Mouse (Mus musculus) olfactory bulb, adult 2 months (tissue): ENCODE data around the gene Tmem269. TPM values are rescaled to one million over a fixed set of nuclear protein-coding genes. Genes with fewer than 3 reads are reported as not detected.
A peak's percentile ranks its signal among the peaks of the same experiment; 100 is the strongest.

Experiments
- H3K27ac ChIP-seq: fragments of 200-500 bp; 2 replicates; pipeline ENCODE4 v1.5.1; 2012; ENCODE audit warnings: low read depth, low read length; ENCODE audit not compliant: insufficient read depth
- H3K4me1 ChIP-seq: fragments of 200-500 bp; 2 replicates; pipeline ENCODE4 v1.6.1; 2012; ENCODE audit warnings: low read length; ENCODE audit not compliant: control insufficient read depth, insufficient read depth
- H3K4me3 ChIP-seq: fragments of 200-500 bp; 2 replicates; pipeline ENCODE4 v1.5.1; 2012; ENCODE audit warnings: mild to moderate bottlenecking, low read depth, low read length, moderate library complexity; ENCODE audit not compliant: insufficient read depth
- CTCF ChIP-seq: fragments of 200-500 bp; IDR thresholded peaks from 2 replicates; pipeline ENCODE4 v1.5.1; 2012; ENCODE audit warnings: low read depth, mild to moderate bottlenecking, low read length, moderate library complexity; ENCODE audit not compliant: insufficient read depth
- POLR2A ChIP-seq: fragments of 200-500 bp; IDR thresholded peaks from 2 replicates; pipeline ENCODE4 v1.6.1; 2012; ENCODE audit warnings: mild to moderate bottlenecking, low read depth, low read length, moderate library complexity; ENCODE audit not compliant: insufficient read depth
- WGBS: fragments of 180-500 bp; shearing (Covaris S2); methylation state at CpG from one replicate; pipeline ENCODE4 v1.1.7; 2018; 5-methylcytosine and 5-hydroxymethylcytosine counted together
- polyA plus RNA-seq: library from polyadenylated mRNA; stranded (reverse); fragments of >200 nt; gene quantifications from 2 replicates; pipeline ENCODE4 v1.2.4, GENCODE M21; 2012; ENCODE audit warnings: low replicate concordance; ENCODE audit not compliant: missing spikeins, insufficient read depth, insufficient read length

The Tmem269 gene
- polyA plus RNA-seq, 1 experiment = not detected

DNA sequence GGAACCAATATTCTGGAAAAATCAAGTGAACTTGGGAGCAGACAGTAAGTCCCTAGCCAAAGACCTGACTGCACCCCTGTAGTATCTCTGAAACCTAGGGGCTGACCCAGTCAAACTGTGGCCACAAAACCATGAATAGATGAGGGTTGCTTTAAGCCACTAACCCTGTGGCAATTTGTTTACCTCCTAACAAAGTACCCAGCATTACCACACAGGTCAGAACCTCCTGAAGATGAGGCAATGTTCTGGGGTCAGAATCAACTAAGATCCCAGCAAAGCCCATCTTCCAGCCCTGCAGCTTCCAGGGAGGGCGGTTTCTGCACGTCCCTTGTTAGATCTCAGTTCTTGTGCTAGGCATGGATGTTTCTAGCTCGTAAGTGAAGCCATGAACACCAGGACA, 6.5 kb upstream of the Tmem269 start:
- Histone ChIP-seq H3K4me1 (no peaks in the 10 kb centered on the region), H3K27ac (no peak overlapping the region), H3K4me3 (no peak overlapping the region)
- no peak for TF ChIP-seq CTCF
- no peak for TF ChIP-seq POLR2A
- 98% methylated on average over 3 of the region's 3 CpGs for WGBS

DNA sequence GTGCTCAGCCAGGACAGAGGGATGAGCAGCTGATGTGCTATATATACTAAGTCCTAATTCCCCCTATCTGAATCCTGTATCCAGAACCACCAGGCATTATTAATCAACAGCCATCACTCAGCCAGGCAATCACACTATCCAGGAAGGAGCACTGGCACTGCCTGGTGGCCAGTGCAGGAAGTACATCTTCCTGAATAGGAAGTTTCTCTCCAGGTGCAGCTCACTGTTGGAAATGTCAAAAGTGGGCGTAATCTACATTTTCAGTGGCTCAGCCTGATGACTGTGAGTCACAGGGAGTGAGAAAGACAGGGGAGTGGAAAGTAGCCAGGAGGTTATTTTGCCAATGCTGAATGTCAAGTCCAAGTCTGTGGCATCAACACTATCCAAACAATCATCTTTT, 5.7 kb upstream of the Tmem269 start:
- Histone ChIP-seq H3K27ac (no peak overlapping the region), H3K4me1 (no peaks in the 10 kb centered on the region), H3K4me3 (no peak overlapping the region)
- WGBS = 78% methylated on average over 1 of the region's 1 CpGs
- TF ChIP-seq CTCF (no peak), POLR2A (no peak)

DNA sequence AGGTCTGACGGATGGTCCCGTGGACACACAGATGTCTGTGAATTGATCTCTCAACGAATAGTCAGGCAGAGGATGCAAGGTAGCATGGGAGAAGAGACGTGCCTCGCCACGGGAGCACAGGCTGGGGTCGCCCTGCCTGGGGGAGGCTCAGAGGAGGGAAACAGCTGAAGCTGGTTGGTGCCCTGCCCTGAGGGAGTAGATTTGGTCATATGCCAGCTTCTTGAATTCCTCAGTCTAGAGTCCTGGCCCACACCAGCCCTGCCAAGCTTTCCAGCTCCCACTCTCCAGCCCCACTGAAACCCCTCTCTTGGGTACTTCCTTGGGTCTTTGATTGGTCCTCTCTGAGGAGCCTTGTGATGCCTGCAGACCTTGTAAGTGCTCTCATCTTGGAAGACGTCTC, 1.4 kb downstream of the Tmem269 start:
- 46% methylated on average over 8 of the region's 8 CpGs for WGBS
- no peaks in the 10 kb centered on the region for H3K4me1 ChIP-seq
- H3K27ac ChIP-seq = no peak overlapping the region
- TF ChIP-seq POLR2A (no peak), CTCF (no peak)
- no peak overlapping the region for H3K4me3 ChIP-seq

DNA sequence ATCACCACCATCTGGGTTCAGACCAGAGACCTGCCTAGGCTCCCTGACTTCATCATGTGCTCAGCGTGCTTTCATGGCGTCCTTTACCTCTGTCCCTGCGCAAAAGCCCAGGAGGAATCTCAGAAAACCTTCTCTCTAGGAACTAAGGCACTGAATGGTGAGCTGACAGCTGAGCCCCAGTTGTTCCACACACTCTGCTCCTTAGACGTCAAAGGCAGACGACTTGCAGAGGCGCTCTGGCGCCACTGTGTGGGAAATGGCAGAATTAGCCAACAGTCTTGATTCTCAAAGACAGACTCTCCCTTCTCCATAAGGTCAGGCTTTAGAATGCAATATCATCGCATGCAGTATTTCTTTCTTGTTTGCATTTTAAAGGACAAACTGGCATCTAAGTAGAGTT, 13.3 kb downstream of the Tmem269 start:
- Histone ChIP-seq H3K27ac (no peak overlapping the region), H3K4me3 (no peak overlapping the region), H3K4me1 (no peaks in the 10 kb centered on the region)
- WGBS = 20% methylated on average over 8 of the region's 8 CpGs
- TF ChIP-seq POLR2A (no peak), CTCF (peak; percentile 32; the same call in 1 of the 2 replicates)

DNA sequence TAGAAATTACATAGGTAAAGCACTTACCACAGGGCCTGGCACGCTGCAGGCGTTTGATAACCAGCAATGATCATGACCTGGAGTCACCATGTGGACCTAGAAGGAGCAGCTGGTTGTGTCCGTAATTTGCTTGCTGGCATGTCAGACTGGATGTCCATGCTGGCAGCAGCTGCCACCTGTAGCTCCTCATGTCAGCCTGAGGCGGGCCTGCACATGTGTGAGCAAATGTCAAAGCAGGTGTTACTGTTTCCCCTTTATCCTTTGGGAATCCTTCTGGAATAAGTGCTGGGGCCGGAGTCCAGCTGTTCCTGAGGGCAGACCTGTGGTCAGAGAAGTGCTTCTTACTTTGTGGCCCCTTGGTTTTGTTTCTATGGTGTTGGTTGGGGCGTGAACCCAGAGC, 19.9 kb downstream of the Tmem269 start:
- H3K27ac ChIP-seq = no peak overlapping the region
- H3K4me3 ChIP-seq = no peak overlapping the region
- TF ChIP-seq POLR2A = no peak
- TF ChIP-seq CTCF = no peak
- 88% methylated on average over 6 of the region's 6 CpGs for WGBS
- H3K4me1 ChIP-seq = peaks cover 8% of the 10 kb centered on the region; the same call in 1 of the 2 replicates

DNA sequence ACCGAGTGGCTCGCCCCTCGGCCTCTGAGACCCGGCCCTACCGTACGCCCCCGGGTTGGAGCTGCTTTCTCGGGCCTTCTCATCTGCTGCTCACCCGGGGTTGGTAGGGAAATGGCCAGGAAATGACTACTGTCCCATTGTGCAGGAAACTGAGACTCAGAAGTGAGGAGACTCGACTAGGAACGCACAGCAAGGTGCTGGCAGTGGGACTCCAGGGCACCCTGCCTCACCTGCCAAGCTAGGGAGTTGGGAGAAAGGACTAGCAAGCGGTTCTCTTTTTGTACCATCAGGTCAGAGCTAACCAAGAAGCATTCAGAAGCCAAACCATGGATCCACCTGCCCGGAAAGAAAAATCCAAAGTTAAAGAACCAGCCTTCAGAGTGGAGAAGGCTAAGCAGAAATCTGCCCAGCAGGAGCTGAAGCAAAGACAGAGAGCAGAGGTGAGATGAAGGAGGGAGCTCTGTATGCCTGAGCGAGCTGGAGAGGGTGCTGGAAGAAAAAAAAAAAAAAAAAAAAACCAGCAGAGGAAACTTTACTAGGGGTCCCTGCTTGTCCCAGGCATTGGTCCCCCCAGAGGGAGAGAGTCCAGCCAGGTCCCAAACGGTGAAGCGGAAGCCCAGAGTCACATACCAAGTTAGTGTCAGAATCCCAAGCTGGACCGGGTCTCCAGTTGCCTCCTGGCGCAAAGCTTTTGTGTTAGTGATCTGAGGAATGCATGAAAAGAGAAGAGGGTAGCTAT, 22.3 kb downstream of the Tmem269 start:
- WGBS = 9% methylated on average over 17 of the region's 18 CpGs
- TF ChIP-seq POLR2A (no peak), CTCF (no peak)
- Histone ChIP-seq H3K4me3 (peak overlapping the region; percentile 67), H3K4me1 (peaks cover 8% of the 10 kb centered on the region; the same call in 1 of the 2 replicates), H3K27ac (no peak overlapping the region)

DNA sequence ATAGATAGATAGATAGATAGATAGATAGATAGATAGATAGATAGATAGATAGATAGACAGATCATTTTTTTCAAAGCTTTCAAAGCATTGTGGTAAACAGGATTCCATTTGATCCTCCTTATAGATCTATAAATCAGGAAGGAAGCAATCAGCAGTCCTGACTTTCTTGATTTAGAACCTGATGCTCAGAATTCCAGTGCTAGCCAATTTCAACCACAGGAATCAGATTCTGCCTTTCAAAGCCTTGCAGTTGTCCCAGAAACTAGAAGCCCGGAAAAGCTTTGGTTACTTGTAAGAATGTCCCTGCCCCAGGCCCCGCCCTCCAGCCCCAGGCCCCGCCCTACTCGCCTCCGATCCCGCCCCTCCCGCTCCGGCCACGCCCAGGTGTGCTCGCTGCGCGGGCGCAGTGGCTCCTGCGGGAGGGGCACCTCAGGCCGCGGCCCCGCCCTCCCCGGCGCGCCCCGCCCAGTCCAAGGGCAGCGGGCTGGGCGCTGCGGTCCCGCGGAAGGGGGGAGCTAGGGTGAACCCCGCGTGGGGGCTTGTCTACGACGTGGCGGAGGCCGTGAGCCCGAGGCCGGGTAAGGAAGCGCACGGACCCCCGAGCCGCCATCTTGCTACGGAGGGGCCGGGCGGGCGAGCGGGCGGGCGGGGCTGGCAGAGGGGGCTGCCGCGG, 23.0 kb downstream of the Tmem269 start, which contains the start of gene Svbp:
TSS of gene Svbp (plus strand) at position 398 of the 673 bp plus-strand sequence.
- WGBS = 2% methylated on average over 46 of the region's 47 CpGs
- Histone ChIP-seq H3K4me3 (peak within 1 kb of the TSS; percentile 67), H3K4me1 (peaks cover 8% of the 10 kb centered on the region; the same call in 1 of the 2 replicates), H3K27ac (no peak within 1 kb of the TSS)
- no peak for TF ChIP-seq CTCF
- TF ChIP-seq POLR2A = no peak

DNA sequence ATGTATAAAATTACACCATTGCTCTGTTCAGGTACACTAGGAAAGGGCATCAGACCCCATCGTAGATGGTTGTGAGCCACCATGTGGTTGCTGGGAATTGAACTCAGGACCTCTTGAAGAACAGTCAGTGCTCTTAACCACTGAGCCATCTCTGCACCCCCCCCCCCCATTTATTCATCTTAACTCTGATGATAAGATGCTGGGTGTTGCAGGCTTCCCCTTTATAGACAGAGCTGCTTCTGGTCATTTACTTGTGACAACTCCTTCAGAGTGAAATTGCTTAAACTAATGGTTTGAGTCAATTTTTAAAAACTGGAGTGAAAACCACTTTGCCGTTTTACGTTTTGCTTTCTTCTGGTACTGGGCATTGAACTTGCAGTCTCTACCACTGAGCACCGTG, 25.3 kb downstream of the Tmem269 start:
- Histone ChIP-seq H3K4me3 (no peak overlapping the region), H3K4me1 (peaks cover 8% of the 10 kb centered on the region; the same call in 1 of the 2 replicates), H3K27ac (no peak overlapping the region)
- TF ChIP-seq CTCF = no peak
- no peak for TF ChIP-seq POLR2A
- 93% methylated on average over 4 of the region's 4 CpGs for WGBS

DNA sequence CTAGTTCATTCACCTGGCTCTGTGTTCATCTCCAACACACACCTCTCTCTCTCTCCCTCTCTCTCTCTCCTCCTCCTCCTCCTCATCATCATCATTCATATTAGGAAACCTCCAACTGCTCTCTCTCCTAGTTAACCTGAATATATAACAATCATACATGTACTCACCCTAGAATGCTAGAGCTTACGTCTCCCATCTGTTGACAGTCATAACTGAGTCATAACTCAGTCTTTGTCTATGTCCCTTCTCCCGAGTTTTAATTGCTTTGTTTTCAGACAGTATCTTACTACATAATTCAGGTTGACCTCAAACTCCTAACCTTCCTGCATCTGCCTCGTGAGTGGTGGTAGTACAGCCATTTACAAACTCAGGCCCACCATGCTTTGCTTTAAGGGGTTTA, 26.7 kb downstream of the Tmem269 start:
- 83% methylated on average over 3 of the region's 3 CpGs for WGBS
- no peak overlapping the region for H3K4me3 ChIP-seq

More for the DNA sequence above, 26.7 kb downstream of the Tmem269 start:
- no peak overlapping the region for H3K27ac ChIP-seq
- H3K4me1 ChIP-seq = peaks cover 6% of the 10 kb centered on the region; the same call in 1 of the 2 replicates
- TF ChIP-seq POLR2A (no peak), CTCF (no peak)
